Mouse (Mus musculus) adrenal gland, adult (tissue): ENCODE results near the gene Tnnc2.
A peak's percentile ranks its signal among the peaks of the same experiment; 100 is the strongest.

Experiments
- DNase-seq, 2 experiments: peaks; one replicate each; pipeline ENCODE4 v3.0.0; 2022 to 2023; ENCODE audit warnings: low spot score in 1 of 2; ENCODE audit not compliant: inconsistent age in 2 of 2

Gene Tnnc2

GRCm38 (mm10) chr2:164776130-164776529 is 3.6 kb downstream of the Tnnc2 start:
- no peak for DNase-seq

GRCm38 (mm10) chr2:164773989-164774364 is 5.8 kb downstream of the Tnnc2 start:
- DNase-seq: no peak

GRCm38 (mm10) chr2:164773229-164773988 is 6.4 kb downstream of the Tnnc2 start:
- no peak for DNase-seq

- no peak for DNase-seq
Observed at GRCm38 (mm10) chr2:164771123-164771522, 8.6 kb downstream of the Tnnc2 start.

GRCm38 (mm10) chr2:164770279-164770678 is 9.5 kb downstream of the Tnnc2 start:
- DNase-seq: no peak

GRCm38 (mm10) chr2:164769258-164770037 is 10.3 kb downstream of the Tnnc2 start, which contains the start of gene Ube2c:
Ube2c (plus strand) TSS chr2:164769898.
- DNase-seq: peak; percentile 98 to 99

- DNase-seq: peak in 1 of 2 experiments; percentile 74
Observed at GRCm38 (mm10) chr2:164767812-164768540, 11.8 kb downstream of the Tnnc2 start.

GRCm38 (mm10) chr2:164765841-164766240 is 13.9 kb downstream of the Tnnc2 start:
- no peak for DNase-seq

- no peak for DNase-seq
Observed at GRCm38 (mm10) chr2:164762593-164762992, 17.2 kb downstream of the Tnnc2 start.

- DNase-seq: no peak
Observed at GRCm38 (mm10) chr2:164761971-164762370, 17.8 kb downstream of the Tnnc2 start.

- DNase-seq: no peak
Observed at GRCm38 (mm10) chr2:164761502-164761901, 18.3 kb downstream of the Tnnc2 start.

- DNase-seq: no peak
Observed at GRCm38 (mm10) chr2:164760059-164760833, 19.5 kb downstream of the Tnnc2 start.

GRCm38 (mm10) chr2:164758692-164759091 is 21.1 kb downstream of the Tnnc2 start:
- no peak for DNase-seq

- DNase-seq: no peak
Observed at GRCm38 (mm10) chr2:164757841-164758240, 21.9 kb downstream of the Tnnc2 start.

- no peak for DNase-seq
Observed at GRCm38 (mm10) chr2:164754800-164755199, 25.0 kb downstream of the Tnnc2 start.

GRCm38 (mm10) chr2:164754105-164754504 is 25.7 kb downstream of the Tnnc2 start:
- DNase-seq: no peak

- DNase-seq: peak in 1 of 2 experiments; percentile 59
Observed at GRCm38 (mm10) chr2:164752454-164752853, 27.3 kb downstream of the Tnnc2 start.

- peak in 1 of 2 experiments; percentile 79 for DNase-seq
Observed at GRCm38 (mm10) chr2:164748991-164749390, 30.8 kb downstream of the Tnnc2 start.

GRCm38 (mm10) chr2:164748191-164748590 is 31.6 kb downstream of the Tnnc2 start:
- DNase-seq: no peak

- DNase-seq: no peak
Observed at GRCm38 (mm10) chr2:164746693-164747092, 33.1 kb downstream of the Tnnc2 start.
